ENCODE assay signal across 8 mouse cellular contexts in the genomic region with DNA sequence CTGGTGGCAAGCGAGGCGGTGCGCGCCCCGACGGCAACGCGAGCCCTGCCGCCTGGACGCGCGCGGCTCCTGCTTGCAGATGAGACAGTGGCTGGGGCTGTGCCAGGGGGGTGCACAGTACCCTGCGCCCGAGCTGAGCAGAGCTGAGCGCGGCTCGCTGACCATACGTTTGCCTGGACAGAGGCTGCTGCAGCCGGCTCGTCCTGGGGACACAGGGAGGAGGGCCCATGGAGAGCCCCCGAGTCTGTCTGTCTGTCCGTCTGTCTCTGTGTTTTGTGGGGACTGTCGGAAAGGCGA. TPM values are rescaled to one million over a fixed set of nuclear protein-coding genes. Genes with fewer than 3 reads are reported as not detected.
A peak's percentile ranks its signal among the peaks of the same experiment; 100 is the strongest.
DNase-seq lines count a peak whose midpoint lies in the region; ATAC-seq and TF ChIP-seq lines count a peak whose summit lies in the region.

No protein-coding gene starts in this region.

- H3K27ac ChIP-seq in heart, embryonic 10.5 days = peak overlapping the region; percentile 83
- H3K27ac ChIP-seq in ES-Bruce4 (ENCODE audit: insufficient read depth, low read length) = no peak overlapping the region
- no peak overlapping the region for H3K27ac ChIP-seq in forebrain, embryonic 15.5 days (replicated peaks)
- H3K27ac ChIP-seq in liver, embryonic 12.5 days = no peak overlapping the region
- no peak overlapping the region for H3K27ac ChIP-seq in left cerebral cortex, adult 2 months

- H3K27me3 ChIP-seq in heart, embryonic 10.5 days (ENCODE audit: insufficient read depth, poor library complexity, severe bottlenecking) = peaks cover 52% of the 10 kb centered on the region
- H3K27me3 ChIP-seq in ES-Bruce4 (ENCODE audit: control insufficient read depth, insufficient read depth, low read length, poor library complexity, severe bottlenecking) = no peaks in the 10 kb centered on the region
- H3K27me3 ChIP-seq in forebrain, embryonic 15.5 days = peaks cover 46% of the 10 kb centered on the region
- peaks cover 73% of the 10 kb centered on the region for H3K27me3 ChIP-seq in liver, embryonic 12.5 days (replicated peaks)

- H3K4me1 ChIP-seq in heart, embryonic 10.5 days = peaks cover 10% of the 10 kb centered on the region
- peaks cover 1% of the 10 kb centered on the region for H3K4me1 ChIP-seq in ES-Bruce4 (ENCODE audit: control insufficient read depth, insufficient read depth, low read length)
- peaks cover 8% of the 10 kb centered on the region for H3K4me1 ChIP-seq in forebrain, embryonic 15.5 days
- peaks cover 9% of the 10 kb centered on the region; the same call in 1 of the 2 replicates for H3K4me1 ChIP-seq in liver, embryonic 12.5 days

- no peaks in the 10 kb centered on the region for H3K9me3 ChIP-seq in heart, embryonic 10.5 days
- H3K9me3 ChIP-seq in ES-Bruce4 (replicated peaks; ENCODE audit: control insufficient read depth, insufficient read depth, low read length, poor library complexity, severe bottlenecking) = no peaks in the 10 kb centered on the region
- no peaks in the 10 kb centered on the region for H3K9me3 ChIP-seq in forebrain, embryonic 15.5 days
- H3K9me3 ChIP-seq in liver, embryonic 12.5 days (replicated peaks) = no peaks in the 10 kb centered on the region

- H3K9ac ChIP-seq in ES-Bruce4 (ENCODE audit: low read depth, poor library complexity, severe bottlenecking) = peak overlapping the region; percentile 82
- H3K9ac ChIP-seq in forebrain, embryonic 15.5 days (replicated peaks) = no peak overlapping the region
- H3K9ac ChIP-seq in liver, embryonic 12.5 days = no peak overlapping the region

- peak overlapping the region; percentile 38 for H3K4me2 ChIP-seq in forebrain, embryonic 15.5 days (replicated peaks)
- peak overlapping the region; percentile 63 for H3K4me2 ChIP-seq in liver, embryonic 12.5 days

- no peak for DNase-seq in heart, embryonic 10.5 days (ENCODE audit: low spot score)
- no peak for DNase-seq in heart, adult 11 months
- DNase-seq in gastrocnemius, postnatal 14 days = no peak
- no peak for DNase-seq in left cerebral cortex, adult 2 months (ENCODE audit: extremely low spot score in 1 of 2, low spot score in 2 of 2)

- ATAC-seq in forebrain, embryonic 15.5 days (replicated peaks) = no peak
- no peak for ATAC-seq in liver, embryonic 12.5 days
- no peak for ATAC-seq in granulocyte monocyte progenitor cell, adult 5-6 weeks (replicated peaks; ENCODE audit: poor library complexity, severe bottlenecking)

- 5% methylated on average over 25 of the region's 25 CpGs for WGBS in heart, embryonic 10.5 days
- 5% methylated on average over 25 of the region's 25 CpGs for WGBS in forebrain, embryonic 15.5 days
- WGBS in liver, embryonic 12.5 days (ENCODE audit: insufficient replicate concordance) = 13% methylated on average over 24 of the region's 25 CpGs

- intact Hi-C loops in gastrocnemius, postnatal 14 days (cut with DNase I; ENCODE audit: low total_unique reads) = no loop called here
- intact Hi-C loops in left cerebral cortex, adult 2 months (cut with DNase I) = no loop called here

- no peak for TF ChIP-seq POLR2A in ES-Bruce4 (IDR thresholded peaks at IDR 0.05; ENCODE audit: insufficient read depth, low read length)

- no peak for TF ChIP-seq CTCF in ES-Bruce4 (IDR thresholded peaks at IDR 0.05; ENCODE audit: low read depth, low read length)
- TF ChIP-seq CTCF in left cerebral cortex, adult 2 months (IDR thresholded peaks at IDR 0.05) = no peak

- H3K36me3 ChIP-seq in heart, embryonic 10.5 days = no peaks in the 10 kb centered on the region
- no peaks in the 10 kb centered on the region for H3K36me3 ChIP-seq in ES-Bruce4 (ENCODE audit: control insufficient read depth, insufficient read depth, low read length, poor library complexity, severe bottlenecking)
- H3K36me3 ChIP-seq in forebrain, embryonic 15.5 days = no peaks in the 10 kb centered on the region
- H3K36me3 ChIP-seq in liver, embryonic 12.5 days = no peaks in the 10 kb centered on the region

- TF ChIP-seq EP300 in ES-Bruce4 (IDR thresholded peaks at IDR 0.05; ENCODE audit: insufficient read depth, low read depth, low read length) = no peak

- H3K4me3 ChIP-seq in heart, embryonic 10.5 days = peak overlapping the region; percentile 69
- H3K4me3 ChIP-seq in ES-Bruce4 (ENCODE audit: low read depth, low read length) = peak overlapping the region; percentile 78
- H3K4me3 ChIP-seq in forebrain, embryonic 15.5 days = peak overlapping the region; percentile 30
- peak overlapping the region; percentile 49 for H3K4me3 ChIP-seq in liver, embryonic 12.5 days
- no peak overlapping the region for H3K4me3 ChIP-seq in left cerebral cortex, adult 2 months

RNA-seq across cellular contexts. Expression of gene Kdf1, which starts 0.6 kb away (rescaled TPM):
- 1.6 and 4.0 TPM in 2 replicates for polyA plus RNA-seq in heart, embryonic 10.5 days (2016; fragmentation: Nextera tagmentation; extraction: Ambion mirVana)
- polyA plus RNA-seq in ES-Bruce4 (2011; ENCODE audit: insufficient read depth, insufficient read length, low read depth, missing spikeins) = 10.2 and 13.2 TPM in 2 replicates
- 0.18 and 0.41 TPM in 2 replicates for polyA plus RNA-seq in forebrain, embryonic 15.5 days (2015; fragmentation: Nextera tagmentation; extraction: Ambion mirVana)
- 0.26 and 0.44 TPM in 2 replicates for polyA plus RNA-seq in liver, embryonic 12.5 days (2016; fragmentation: Nextera tagmentation; extraction: Ambion mirVana)
- 0.32 TPM in 1 of 2 replicates, not detected in the other for total RNA-seq in granulocyte monocyte progenitor cell, adult 5-6 weeks (2014; fragmentation: Nextera tagmentation)
- total RNA-seq in granulocyte monocyte progenitor cell, adult 5-6 weeks (2017) = not detected in 2 replicates
- total RNA-seq in gastrocnemius, postnatal 14 days (2021) = not detected
- total RNA-seq in left cerebral cortex, adult 2 months (2021) = under 1 TPM in 1 of 2 experiments, not detected in 1; 0.28 TPM

RNA-seq across cellular contexts. Expression of gene Trnp1, which starts 21.0 kb away (rescaled TPM):
- polyA plus RNA-seq in heart, embryonic 10.5 days (2016; fragmentation: Nextera tagmentation; extraction: Ambion mirVana) = 0.60 and 0.96 TPM in 2 replicates
- 10.4 and 13.6 TPM in 2 replicates for polyA plus RNA-seq in ES-Bruce4 (2011; ENCODE audit: insufficient read depth, insufficient read length, low read depth, missing spikeins)
- 7.9 and 9.0 TPM in 2 replicates for polyA plus RNA-seq in forebrain, embryonic 15.5 days (2015; fragmentation: Nextera tagmentation; extraction: Ambion mirVana)
- polyA plus RNA-seq in liver, embryonic 12.5 days (2016; fragmentation: Nextera tagmentation; extraction: Ambion mirVana) = 0.14 and 0.27 TPM in 2 replicates
- not detected in 2 replicates for total RNA-seq in granulocyte monocyte progenitor cell, adult 5-6 weeks (2014; fragmentation: Nextera tagmentation)
- total RNA-seq in granulocyte monocyte progenitor cell, adult 5-6 weeks (2017) = not detected in 2 replicates
- total RNA-seq in gastrocnemius, postnatal 14 days (2021) = 1 to 10 TPM; 1.1 to 1.7 TPM
- total RNA-seq in left cerebral cortex, adult 2 months (2021) = 100 to 1,000 TPM; 156 to 160 TPM

RNA-seq across cellular contexts. Expression of gene Nudc, which starts 26.5 kb away (rescaled TPM):
- polyA plus RNA-seq in heart, embryonic 10.5 days (2016; fragmentation: Nextera tagmentation; extraction: Ambion mirVana) = 328 and 420 TPM in 2 replicates
- polyA plus RNA-seq in ES-Bruce4 (2011; ENCODE audit: insufficient read depth, insufficient read length, low read depth, missing spikeins) = 274 and 303 TPM in 2 replicates
- polyA plus RNA-seq in forebrain, embryonic 15.5 days (2015; fragmentation: Nextera tagmentation; extraction: Ambion mirVana) = 276 and 280 TPM in 2 replicates
- polyA plus RNA-seq in liver, embryonic 12.5 days (2016; fragmentation: Nextera tagmentation; extraction: Ambion mirVana) = 285 and 299 TPM in 2 replicates
- total RNA-seq in granulocyte monocyte progenitor cell, adult 5-6 weeks (2014; fragmentation: Nextera tagmentation) = 246 and 253 TPM in 2 replicates
- 262 and 283 TPM in 2 replicates for total RNA-seq in granulocyte monocyte progenitor cell, adult 5-6 weeks (2017)
- 10 to 100 TPM; 49.4 to 51.3 TPM for total RNA-seq in gastrocnemius, postnatal 14 days (2021)
- 100 to 1,000 TPM; 143 to 156 TPM for total RNA-seq in left cerebral cortex, adult 2 months (2021)

RNA-seq across cellular contexts. Expression of gene Nr0b2, which starts 33.9 kb away (rescaled TPM):
- polyA plus RNA-seq in heart, embryonic 10.5 days (2016; fragmentation: Nextera tagmentation; extraction: Ambion mirVana) = 4.9 and 8.9 TPM in 2 replicates
- not detected in 2 replicates for polyA plus RNA-seq in ES-Bruce4 (2011; ENCODE audit: insufficient read depth, insufficient read length, low read depth, missing spikeins)
- not detected in 2 replicates for polyA plus RNA-seq in forebrain, embryonic 15.5 days (2015; fragmentation: Nextera tagmentation; extraction: Ambion mirVana)
- 0.56 and 0.77 TPM in 2 replicates for polyA plus RNA-seq in liver, embryonic 12.5 days (2016; fragmentation: Nextera tagmentation; extraction: Ambion mirVana)
- total RNA-seq in granulocyte monocyte progenitor cell, adult 5-6 weeks (2014; fragmentation: Nextera tagmentation) = 4.0 and 6.4 TPM in 2 replicates
- 1.4 and 2.0 TPM in 2 replicates for total RNA-seq in granulocyte monocyte progenitor cell, adult 5-6 weeks (2017)
- total RNA-seq in gastrocnemius, postnatal 14 days (2021) = not detected
- not detected for total RNA-seq in left cerebral cortex, adult 2 months (2021)

RNA-seq across cellular contexts. Expression of gene Tent5b, which starts 39.4 kb away (rescaled TPM):
- polyA plus RNA-seq in heart, embryonic 10.5 days (2016; fragmentation: Nextera tagmentation; extraction: Ambion mirVana) = 0.90 and 1.5 TPM in 2 replicates
- polyA plus RNA-seq in ES-Bruce4 (2011; ENCODE audit: insufficient read depth, insufficient read length, low read depth, missing spikeins) = 10.9 and 12.4 TPM in 2 replicates
- 0.11 and 0.13 TPM in 2 replicates for polyA plus RNA-seq in forebrain, embryonic 15.5 days (2015; fragmentation: Nextera tagmentation; extraction: Ambion mirVana)
- polyA plus RNA-seq in liver, embryonic 12.5 days (2016; fragmentation: Nextera tagmentation; extraction: Ambion mirVana) = 0.06 TPM in 1 of 2 replicates, not detected in the other
- total RNA-seq in granulocyte monocyte progenitor cell, adult 5-6 weeks (2014; fragmentation: Nextera tagmentation) = not detected in 2 replicates
- not detected in 2 replicates for total RNA-seq in granulocyte monocyte progenitor cell, adult 5-6 weeks (2017)
- total RNA-seq in gastrocnemius, postnatal 14 days (2021) = 1 to 10 TPM in 1 of 2 experiments, under 1 TPM in 1; 0.21 to 1.0 TPM
- total RNA-seq in left cerebral cortex, adult 2 months (2021) = not detected
